Mouse (Mus musculus): ENCODE results near the gene Gmds. TPM values are rescaled to one million over a fixed set of nuclear protein-coding genes. Genes with fewer than 3 reads are reported as not detected.

Gene Gmds
- total and polyA plus RNA-seq, 2 experiments: 3.2 to 3.5 TPM

DNA sequence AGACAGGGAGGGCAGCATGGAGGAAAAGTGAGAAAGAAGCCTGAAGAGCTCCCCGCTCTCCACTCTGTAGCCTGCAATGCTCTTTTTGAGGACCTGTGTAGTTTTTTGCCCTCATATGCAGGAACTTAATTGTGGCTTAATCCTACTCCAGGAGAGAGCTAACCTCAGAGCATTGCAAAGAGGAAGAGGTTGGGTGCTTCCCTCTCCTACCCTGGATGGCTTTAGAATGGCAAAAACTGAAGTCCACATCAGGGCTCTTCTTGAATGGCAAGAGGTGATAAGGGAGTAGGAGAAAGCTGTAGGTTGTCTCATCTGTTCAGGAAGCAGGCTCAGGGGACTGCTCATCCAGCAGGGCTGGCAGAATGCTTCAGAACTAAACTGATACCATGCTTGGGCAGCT lies 513.4 kb downstream of the Gmds start:
- Histone ChIP-seq H3K36me3 (ENCODE audit: control insufficient read depth, insufficient read depth, low read length) (no peaks in the 10 kb centered on the region), H3K9ac (ENCODE audit: low read depth, low read length) (no peak overlapping the region), H3K27me3 (ENCODE audit: control insufficient read depth, insufficient read depth, low read length) (no peaks in the 10 kb centered on the region), H3K4me1 (ENCODE audit: control insufficient read depth, insufficient read depth, low read length) (no peaks in the 10 kb centered on the region), H3K79me2 (ENCODE audit: control insufficient read depth, insufficient read depth, low read length) (no peaks in the 10 kb centered on the region), H3K27ac (replicated peaks; ENCODE audit: insufficient read depth, low read depth, low read length) (no peak overlapping the region), H3K4me3 (ENCODE audit: insufficient read depth, low read depth, low read length) (no peak overlapping the region)
- TF ChIP-seq POLR2A (IDR thresholded peaks at IDR 0.05; ENCODE audit: extremely low read depth, insufficient read depth, low read length): no peak
- no peak for TF ChIP-seq CTCF (IDR thresholded peaks at IDR 0.05; ENCODE audit: low read depth, low read length)
- no peak for DNase-seq (ENCODE audit: extremely low read depth, low read depth, low spot score)
- WGBS: 97% methylated on average over 1 of the region's 1 CpGs

DNA sequence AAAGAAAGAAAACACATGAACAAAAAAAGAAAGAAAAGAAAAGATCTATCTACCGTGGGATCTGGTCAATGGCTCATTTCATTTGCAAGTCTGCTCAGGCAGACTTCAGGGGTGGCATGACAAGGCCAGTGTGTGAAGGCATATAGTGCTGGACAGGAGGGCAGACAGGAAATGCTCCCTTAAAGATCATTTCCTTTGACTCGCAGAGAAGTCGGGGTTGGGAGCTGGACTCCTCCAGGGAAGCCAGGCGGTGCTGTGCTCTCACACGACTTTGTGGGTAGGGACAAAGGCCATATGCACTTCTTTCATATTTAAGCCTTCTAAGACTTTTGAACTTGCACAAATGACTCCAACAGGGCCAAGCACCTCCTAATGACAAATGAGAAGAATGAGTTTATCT lies 515.2 kb downstream of the Gmds start:
- no peak overlapping the region for H3K4me3 ChIP-seq (ENCODE audit: insufficient read depth, low read depth, low read length)
- no peaks in the 10 kb centered on the region for H3K4me1 ChIP-seq (ENCODE audit: control insufficient read depth, insufficient read depth, low read length)
- H3K36me3 ChIP-seq (ENCODE audit: control insufficient read depth, insufficient read depth, low read length): no peaks in the 10 kb centered on the region

GRCm38 (mm10) chr13:31821050-31821449 lies 517.5 kb downstream of the Gmds start:
- Histone ChIP-seq H3K4me3 (ENCODE audit: insufficient read depth, low read depth, low read length) (no peak overlapping the region), H3K27me3 (ENCODE audit: control insufficient read depth, insufficient read depth, low read length) (no peaks in the 10 kb centered on the region), H3K79me2 (ENCODE audit: control insufficient read depth, insufficient read depth, low read length) (no peaks in the 10 kb centered on the region), H3K36me3 (ENCODE audit: control insufficient read depth, insufficient read depth, low read length) (no peaks in the 10 kb centered on the region), H3K27ac (replicated peaks; ENCODE audit: insufficient read depth, low read depth, low read length) (no peak overlapping the region), H3K4me1 (ENCODE audit: control insufficient read depth, insufficient read depth, low read length) (no peaks in the 10 kb centered on the region), H3K9ac (ENCODE audit: low read depth, low read length) (no peak overlapping the region)
- WGBS: 54% methylated on average over 6 of the region's 6 CpGs
- TF ChIP-seq CTCF (IDR thresholded peaks at IDR 0.05; ENCODE audit: low read depth, low read length) (no peak), POLR2A (IDR thresholded peaks at IDR 0.05; ENCODE audit: extremely low read depth, insufficient read depth, low read length) (no peak)
- no peak for DNase-seq (ENCODE audit: extremely low read depth, low read depth, low spot score)

More for the DNA sequence above, 515.2 kb downstream of the Gmds start:
- no peak for DNase-seq (ENCODE audit: extremely low read depth, low read depth, low spot score)
- no peak for TF ChIP-seq CTCF (IDR thresholded peaks at IDR 0.05; ENCODE audit: low read depth, low read length)
- TF ChIP-seq POLR2A (IDR thresholded peaks at IDR 0.05; ENCODE audit: extremely low read depth, insufficient read depth, low read length): no peak
- H3K9ac ChIP-seq (ENCODE audit: low read depth, low read length): no peak overlapping the region
- 77% methylated on average over 5 of the region's 5 CpGs for WGBS
- no peaks in the 10 kb centered on the region for H3K27me3 ChIP-seq (ENCODE audit: control insufficient read depth, insufficient read depth, low read length)
- no peak overlapping the region for H3K27ac ChIP-seq (replicated peaks; ENCODE audit: insufficient read depth, low read depth, low read length)
- no peaks in the 10 kb centered on the region for H3K79me2 ChIP-seq (ENCODE audit: control insufficient read depth, insufficient read depth, low read length)

GRCm38 (mm10) chr13:31820587-31821017 lies 517.9 kb downstream of the Gmds start:
- H3K27me3 ChIP-seq (ENCODE audit: control insufficient read depth, insufficient read depth, low read length): no peaks in the 10 kb centered on the region
- H3K36me3 ChIP-seq (ENCODE audit: control insufficient read depth, insufficient read depth, low read length): no peaks in the 10 kb centered on the region
- no peaks in the 10 kb centered on the region for H3K79me2 ChIP-seq (ENCODE audit: control insufficient read depth, insufficient read depth, low read length)
- DNase-seq (ENCODE audit: extremely low read depth, low read depth, low spot score): peak; percentile 62
- peak overlapping the region; percentile 22; the same call in 1 of the 2 replicates for H3K4me3 ChIP-seq (ENCODE audit: insufficient read depth, low read depth, low read length)
- H3K4me1 ChIP-seq (ENCODE audit: control insufficient read depth, insufficient read depth, low read length): no peaks in the 10 kb centered on the region
- H3K27ac ChIP-seq (replicated peaks; ENCODE audit: insufficient read depth, low read depth, low read length): no peak overlapping the region
- WGBS: 7% methylated on average over 16 of the region's 16 CpGs
- no peak for TF ChIP-seq CTCF (IDR thresholded peaks at IDR 0.05; ENCODE audit: low read depth, low read length)
- no peak for TF ChIP-seq POLR2A (IDR thresholded peaks at IDR 0.05; ENCODE audit: extremely low read depth, insufficient read depth, low read length)
- H3K9ac ChIP-seq (ENCODE audit: low read depth, low read length): peak overlapping the region; percentile 68

- no peaks in the 10 kb centered on the region for H3K36me3 ChIP-seq (ENCODE audit: control insufficient read depth, insufficient read depth, low read length)
- H3K27ac ChIP-seq (replicated peaks; ENCODE audit: insufficient read depth, low read depth, low read length): no peak overlapping the region
- H3K4me3 ChIP-seq (ENCODE audit: insufficient read depth, low read depth, low read length): no peak overlapping the region
- no peak overlapping the region for H3K9ac ChIP-seq (ENCODE audit: low read depth, low read length)
- H3K4me1 ChIP-seq (ENCODE audit: control insufficient read depth, insufficient read depth, low read length): no peaks in the 10 kb centered on the region
- H3K79me2 ChIP-seq (ENCODE audit: control insufficient read depth, insufficient read depth, low read length): no peaks in the 10 kb centered on the region
- no peaks in the 10 kb centered on the region for H3K27me3 ChIP-seq (ENCODE audit: control insufficient read depth, insufficient read depth, low read length)
- WGBS: 75% methylated on average over 14 of the region's 14 CpGs
- DNase-seq (ENCODE audit: extremely low read depth, low read depth, low spot score): no peak
- TF ChIP-seq POLR2A (IDR thresholded peaks at IDR 0.05; ENCODE audit: extremely low read depth, insufficient read depth, low read length): no peak
Measured at GRCm38 (mm10) chr13:31819664-31820405, 518.7 kb downstream of the Gmds start.

- Histone ChIP-seq H3K9ac (ENCODE audit: low read depth, low read length) (no peak overlapping the region), H3K79me2 (ENCODE audit: control insufficient read depth, insufficient read depth, low read length) (no peaks in the 10 kb centered on the region), H3K27ac (replicated peaks; ENCODE audit: insufficient read depth, low read depth, low read length) (no peak overlapping the region), H3K4me1 (ENCODE audit: control insufficient read depth, insufficient read depth, low read length) (no peaks in the 10 kb centered on the region), H3K4me3 (ENCODE audit: insufficient read depth, low read depth, low read length) (no peak overlapping the region), H3K27me3 (ENCODE audit: control insufficient read depth, insufficient read depth, low read length) (no peaks in the 10 kb centered on the region), H3K36me3 (ENCODE audit: control insufficient read depth, insufficient read depth, low read length) (no peaks in the 10 kb centered on the region)
- WGBS: 93% methylated on average over 7 of the region's 7 CpGs
- DNase-seq (ENCODE audit: extremely low read depth, low read depth, low spot score): no peak
- TF ChIP-seq POLR2A (IDR thresholded peaks at IDR 0.05; ENCODE audit: extremely low read depth, insufficient read depth, low read length) (no peak), CTCF (IDR thresholded peaks at IDR 0.05; ENCODE audit: low read depth, low read length) (no peak)
Measured at GRCm38 (mm10) chr13:31818337-31818736, 520.2 kb downstream of the Gmds start.
